Mouse (Mus musculus) olfactory bulb, adult 2 months (tissue): ENCODE measurements around the gene Tmem211.

Source experiments
- CTCF ChIP-seq: fragments of 200-500 bp; IDR thresholded peaks from 2 replicates; pipeline ENCODE4 v1.5.1; 2012; ENCODE audit warnings: low read depth, mild to moderate bottlenecking, low read length, moderate library complexity; ENCODE audit not compliant: insufficient read depth
- POLR2A ChIP-seq: fragments of 200-500 bp; IDR thresholded peaks from 2 replicates; pipeline ENCODE4 v1.6.1; 2012; ENCODE audit warnings: mild to moderate bottlenecking, low read depth, low read length, moderate library complexity; ENCODE audit not compliant: insufficient read depth

- no peak for TF ChIP-seq POLR2A
- TF ChIP-seq CTCF, result no peak
Measured at GRCm38 (mm10) chr5:113180755-113181154, 46.0 kb upstream of the Tmem211 start.
